Mouse (Mus musculus) ES-E14 (cell line): ENCODE results near the gene Fam120b. TPM values are rescaled to one million over a fixed set of nuclear protein-coding genes. Genes with fewer than 3 reads are reported as not detected.

Experiments
- DNase-seq: peaks from one replicate; pipeline ENCODE4 v3.0.0-alpha.2; 2013; ENCODE audit warnings: low read depth, low spot score
- H3K27ac ChIP-seq: 2 replicates; pipeline ENCODE4 v1.5.1; 2012; ENCODE audit warnings: low read depth, mild to moderate bottlenecking, low read length, moderate library complexity, mixed read lengths; ENCODE audit not compliant: poor library complexity, insufficient read depth, severe bottlenecking
- H3K36me3 ChIP-seq: 2 replicates; pipeline ENCODE4 v1.6.1; 2012; ENCODE audit warnings: mild to moderate bottlenecking, low read length, moderate library complexity, mixed read lengths; ENCODE audit not compliant: control insufficient read depth, poor library complexity, insufficient read depth, severe bottlenecking
- H3K4me1 ChIP-seq, 2 experiments: fragments of 150-350 bp in 1 of 2; sonication (generic) in 1 of 2; 2 replicates each; pipeline ENCODE4 v1.6.1; 2012; ENCODE audit warnings: low read length in 2 of 2, mild to moderate bottlenecking in 1 of 2, mixed read lengths in 1 of 2; ENCODE audit not compliant: control insufficient read depth in 2 of 2, insufficient read depth in 2 of 2, poor library complexity in 1 of 2
- H3K4me3 ChIP-seq, 2 experiments: fragments of 150-350 bp in 1 of 2; sonication (generic) in 1 of 2; 2 replicates each; pipeline ENCODE4 v1.5.1; 2012; ENCODE audit warnings: low read length in 2 of 2, low read depth in 1 of 2, mild to moderate bottlenecking in 1 of 2, mixed read lengths in 1 of 2; ENCODE audit not compliant: insufficient read depth in 1 of 2, poor library complexity in 1 of 2, severe bottlenecking in 1 of 2
- H3K9ac ChIP-seq: 2 replicates; pipeline ENCODE4 v1.6.1; 2012; ENCODE audit warnings: low read depth, mild to moderate bottlenecking, low read length, mixed read lengths; ENCODE audit not compliant: poor library complexity, insufficient read depth, severe bottlenecking
- H3K9me3 ChIP-seq: fragments of 150-350 bp; sonication (generic); 2 replicates; pipeline ENCODE4 v1.6.1; 2012; ENCODE audit warnings: low read depth, mild to moderate bottlenecking, low read length; ENCODE audit not compliant: control insufficient read depth, insufficient read depth
- CHD2 ChIP-seq: IDR thresholded peaks from 2 replicates; pipeline ENCODE4 v1.6.1; 2014; ENCODE audit warnings: mild to moderate bottlenecking, low read depth, low read length, inconsistent platforms
- HCFC1 ChIP-seq: IDR thresholded peaks from 2 replicates; pipeline ENCODE4 v1.6.1; 2012; ENCODE audit warnings: low read length, inconsistent platforms, borderline replicate concordance; ENCODE audit not compliant: insufficient read depth
- MAFK ChIP-seq: IDR thresholded peaks from 2 replicates; pipeline ENCODE4 v1.6.1; 2014; ENCODE audit warnings: mild to moderate bottlenecking, low read depth, low read length, inconsistent platforms; ENCODE audit not compliant: insufficient read depth
- ZC3H11A ChIP-seq: IDR thresholded peaks from 2 replicates; pipeline ENCODE4 v1.6.1; 2012; ENCODE audit warnings: low read depth, mild to moderate bottlenecking, inconsistent platforms, low read length, borderline replicate concordance
- ZNF384 ChIP-seq: IDR thresholded peaks from 2 replicates; pipeline ENCODE4 v1.6.1; 2012; ENCODE audit warnings: low read depth, low read length, inconsistent platforms
- in situ Hi-C, 2 experiments: fragments of 600-800 bp; cut with MboI; formaldehyde crosslinking; loops; one replicate each; pipeline ENCODE4 v1.15.1; 2025; ENCODE audit warnings: low sequenced_read_pairs in 2 of 2, inconsistent platforms in 1 of 2; ENCODE audit not compliant: unreplicated experiment in 2 of 2
- total RNA-seq: library from RNA; depleted of rRNA; stranded (reverse); fragments of 300-350 nt; gene quantifications from 2 replicates; pipeline ENCODE4 v1.2.3, GENCODE M21; 2012

The Fam120b gene
- total RNA-seq, 1 experiment: 7.1 TPM

DNA sequence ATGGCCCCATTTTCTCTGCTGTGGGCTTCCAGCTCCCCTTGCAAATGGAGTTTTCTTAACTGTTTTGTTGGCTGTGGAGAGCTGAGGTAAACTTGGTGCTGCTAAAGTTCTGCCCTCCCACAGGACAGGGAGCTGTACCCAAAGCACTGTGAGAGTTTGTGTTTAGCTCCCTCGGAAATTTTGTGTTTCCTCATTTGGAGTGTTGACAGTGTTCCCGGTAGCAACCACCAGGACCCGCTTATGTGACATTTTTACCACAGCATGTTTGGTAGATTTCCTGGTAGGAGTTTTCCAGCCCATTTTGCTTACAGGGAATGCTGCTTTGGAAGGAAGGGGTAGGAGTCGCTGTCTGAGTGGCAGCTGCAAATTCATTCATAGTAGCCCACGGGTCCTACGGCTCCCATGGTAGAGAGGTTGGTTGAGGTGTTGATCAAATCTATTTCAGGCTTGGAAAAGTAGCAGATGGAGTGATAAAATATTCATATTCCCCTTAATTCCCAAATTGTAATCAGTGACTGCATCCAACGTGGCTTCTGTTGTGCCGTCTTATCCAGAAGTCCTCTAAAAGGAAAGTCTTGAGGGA is 24.1 kb downstream of the Fam120b start:
- Histone ChIP-seq H3K36me3 (peaks cover 4% of the 10 kb centered on the region; the same call in 1 of the 2 replicates), H3K27ac (no peak overlapping the region), H3K4me1 (no peaks in the 10 kb centered on the region), H3K9ac (no peak overlapping the region), H3K9me3 (no peaks in the 10 kb centered on the region), H3K4me3 (no peak overlapping the region)
- in situ Hi-C loops: no loop called here
- DNase-seq: no peak
- TF ChIP-seq CHD2 (no peak), MAFK (no peak), ZNF384 (no peak), ZC3H11A (no peak), HCFC1 (no peak)

DNA sequence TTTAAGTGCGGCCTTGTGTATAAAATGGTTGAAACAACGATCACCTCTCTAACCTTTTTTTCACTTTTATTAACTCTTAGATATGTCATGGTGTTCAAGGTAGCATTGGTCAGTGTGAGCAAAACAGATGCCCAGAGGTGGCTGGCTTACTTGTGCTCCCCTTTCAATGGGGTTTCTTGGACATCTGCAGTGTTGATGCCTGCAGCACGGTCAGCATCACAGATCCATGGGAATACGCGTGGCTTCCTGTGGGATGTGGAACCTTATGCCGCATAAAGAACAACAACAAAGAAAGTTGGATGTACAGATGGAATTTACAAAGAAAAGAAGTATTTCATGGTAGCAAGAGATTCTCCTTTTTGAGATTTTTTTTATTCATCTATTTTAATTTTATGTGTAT is 25.4 kb downstream of the Fam120b start:
- no peaks in the 10 kb centered on the region for H3K9me3 ChIP-seq
- peaks cover 4% of the 10 kb centered on the region; the same call in 1 of the 2 replicates for H3K36me3 ChIP-seq
- H3K9ac ChIP-seq: no peak overlapping the region
- in situ Hi-C loops: no loop called here
- no peak overlapping the region for H3K4me3 ChIP-seq
- H3K27ac ChIP-seq: no peak overlapping the region
- no peaks in the 10 kb centered on the region for H3K4me1 ChIP-seq
- TF ChIP-seq ZNF384 (no peak), CHD2 (no peak), ZC3H11A (no peak), HCFC1 (no peak), MAFK (no peak)
- no peak for DNase-seq

DNA sequence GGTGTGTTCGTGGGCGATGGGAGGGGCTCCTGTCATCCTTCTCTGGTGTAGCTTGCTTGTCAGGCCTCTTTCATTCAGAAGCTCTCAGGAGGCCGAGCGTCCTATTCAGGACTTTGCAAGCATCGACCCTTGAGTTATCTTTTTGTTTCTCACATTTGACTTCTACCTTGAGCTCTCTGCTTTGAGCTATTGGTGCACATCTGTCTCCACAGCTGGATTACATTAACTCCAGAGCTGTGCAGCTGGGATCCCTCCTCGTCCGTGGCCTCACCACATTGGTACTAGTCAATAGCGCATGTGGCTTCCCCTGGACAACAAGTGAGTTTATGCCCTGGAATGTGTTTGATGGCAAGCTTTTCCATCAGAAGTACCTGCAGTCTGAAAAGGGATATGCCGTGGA is 26.7 kb downstream of the Fam120b start:
- in situ Hi-C loops: no loop called here
- H3K27ac ChIP-seq: no peak overlapping the region
- no peak for DNase-seq
- H3K9me3 ChIP-seq: no peaks in the 10 kb centered on the region
- no peak for TF ChIP-seq ZC3H11A
- TF ChIP-seq CHD2: no peak
- TF ChIP-seq ZNF384: no peak
- no peak for TF ChIP-seq HCFC1
- no peak for TF ChIP-seq MAFK
- H3K4me3 ChIP-seq: no peak overlapping the region
- H3K36me3 ChIP-seq: peaks cover 4% of the 10 kb centered on the region; the same call in 1 of the 2 replicates
- H3K9ac ChIP-seq: no peak overlapping the region
- no peaks in the 10 kb centered on the region for H3K4me1 ChIP-seq

DNA sequence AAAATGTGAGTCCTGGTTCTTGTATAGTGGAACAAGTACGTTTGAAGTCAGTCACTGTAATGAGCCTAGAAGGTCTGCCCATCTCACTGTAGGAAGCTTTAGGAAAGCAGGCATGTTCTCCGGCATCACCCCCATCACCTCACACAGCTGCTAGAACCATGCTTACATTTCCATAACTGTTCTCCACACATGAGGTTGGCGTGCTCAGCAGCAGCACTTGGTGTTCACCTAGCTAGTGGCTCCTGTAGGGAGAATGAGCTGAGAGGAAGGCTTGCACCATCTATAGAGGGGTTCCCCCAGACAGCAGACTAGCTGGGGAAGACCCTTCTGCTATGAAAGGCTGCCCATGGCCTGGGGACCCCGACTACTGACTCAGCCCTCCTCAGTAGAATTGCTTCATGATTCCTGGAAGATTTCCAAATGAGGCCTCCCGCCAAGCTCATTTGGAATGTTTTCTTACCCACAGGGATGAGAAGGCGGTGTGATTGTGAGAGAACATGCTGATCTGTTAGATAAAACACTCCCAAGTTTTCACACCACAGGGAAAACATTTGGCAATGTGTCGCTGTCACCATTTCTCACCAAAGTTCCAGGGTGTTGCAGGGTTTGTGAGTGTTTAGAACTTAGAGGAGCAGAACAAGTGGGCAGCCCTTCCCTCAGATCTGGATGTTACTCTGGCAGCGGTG is 27.2 kb downstream of the Fam120b start:
- in situ Hi-C loops: no loop called here
- Histone ChIP-seq H3K9me3 (no peaks in the 10 kb centered on the region), H3K9ac (no peak overlapping the region), H3K4me1 (no peaks in the 10 kb centered on the region), H3K4me3 (no peak overlapping the region), H3K36me3 (peaks cover 2% of the 10 kb centered on the region; the same call in 1 of the 2 replicates), H3K27ac (no peak overlapping the region)
- DNase-seq: no peak
- no peak for TF ChIP-seq MAFK
- TF ChIP-seq CHD2: no peak
- no peak for TF ChIP-seq ZC3H11A
- no peak for TF ChIP-seq HCFC1
- TF ChIP-seq ZNF384: no peak
